Mouse (Mus musculus): ENCODE data around the gene Gpr137c. TPM values are rescaled to one million over a fixed set of nuclear protein-coding genes. Genes with fewer than 3 reads are reported as not detected.

The Gpr137c gene
- 1 to 10 TPM; 1.6 to 2.3 TPM for total RNA-seq (2021)
- long read RNA-seq, experiment 1, result 0 reads
- long read RNA-seq, experiment 2, partial matches to known transcripts, result 0 of 1 reads
- long read RNA-seq, experiment 2, other reads (novel, unspliced or antisense), result 0 of 1 reads

- DNase-seq, result peak; percentile 93
Measured at GRCm38 (mm10) chr14:45219281-45220089, at the start of gene Gpr137c. Gene Gpr137c, plus strand, starts transcription at chr14:45219717.

GRCm38 (mm10) chr14:45172260-45172659 lies 47.3 kb upstream of the Gpr137c start:
- no peak for DNase-seq

DNA sequence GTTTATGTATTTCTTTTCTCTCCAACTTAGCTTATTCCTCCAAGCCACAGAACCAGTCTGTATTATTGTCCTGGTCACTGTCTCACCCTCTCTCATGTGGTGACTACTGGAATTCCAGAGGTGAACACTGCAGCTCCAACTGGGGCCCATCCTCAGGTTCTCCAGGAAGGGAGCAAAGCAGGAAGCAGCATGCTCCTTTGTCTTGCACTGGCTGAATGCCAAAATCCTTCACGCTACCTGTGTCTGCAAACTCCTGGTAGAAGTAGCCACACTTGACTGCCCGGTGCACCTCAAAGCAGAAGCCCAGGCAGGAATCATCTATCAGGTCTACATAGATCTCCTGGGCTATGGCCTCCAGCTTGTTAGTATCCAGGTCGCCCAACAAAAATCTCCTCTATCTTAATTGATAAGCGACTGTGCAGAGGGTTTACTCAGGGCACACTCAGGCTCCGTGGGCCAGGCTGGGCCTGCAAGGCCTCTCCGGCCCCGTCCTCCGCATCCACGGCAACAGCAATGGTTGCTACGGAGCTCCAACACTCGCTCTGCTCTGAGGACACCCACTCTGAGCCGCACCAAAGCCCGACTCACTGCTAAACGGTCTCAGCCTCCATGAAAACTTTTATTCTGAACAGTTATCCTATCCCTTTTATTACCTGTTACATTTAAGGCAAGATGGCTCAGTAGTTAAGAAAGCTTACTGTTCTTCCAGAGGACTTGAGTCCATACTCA lies 44.3 kb upstream of the Gpr137c start:
- no peak for DNase-seq

- no peak for DNase-seq
Measured at GRCm38 (mm10) chr14:45179186-45179585, 40.3 kb upstream of the Gpr137c start.

GRCm38 (mm10) chr14:45179606-45180005 lies 39.9 kb upstream of the Gpr137c start:
- DNase-seq, result no peak

DNA sequence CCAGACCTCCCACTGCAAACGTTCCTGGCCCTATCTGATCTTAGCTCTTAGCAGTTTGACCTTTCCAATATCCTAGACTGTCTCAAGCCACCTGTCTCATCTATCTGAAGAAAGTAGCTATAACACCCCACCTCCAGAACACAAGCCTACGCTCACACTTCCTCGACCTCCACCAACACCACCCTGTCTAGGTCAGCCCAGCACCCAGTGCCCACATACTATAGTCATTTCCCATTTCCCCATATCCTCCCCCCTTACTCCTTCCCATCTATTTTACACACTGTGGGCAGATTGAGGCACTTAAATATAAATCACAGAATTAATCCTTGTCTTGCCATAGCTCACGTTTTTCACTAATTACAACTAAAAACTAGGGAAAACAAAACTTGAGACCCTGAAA lies 37.9 kb upstream of the Gpr137c start:
- DNase-seq, result no peak

- no peak for DNase-seq
Measured at GRCm38 (mm10) chr14:45190999-45191398, 28.5 kb upstream of the Gpr137c start.

GRCm38 (mm10) chr14:45200607-45201006 lies 18.9 kb upstream of the Gpr137c start:
- no peak for DNase-seq

- no peak for DNase-seq
Measured at GRCm38 (mm10) chr14:45210683-45211082, 8.8 kb upstream of the Gpr137c start.

- DNase-seq, result no peak
Measured at GRCm38 (mm10) chr14:45211431-45211830, 8.1 kb upstream of the Gpr137c start.

DNA sequence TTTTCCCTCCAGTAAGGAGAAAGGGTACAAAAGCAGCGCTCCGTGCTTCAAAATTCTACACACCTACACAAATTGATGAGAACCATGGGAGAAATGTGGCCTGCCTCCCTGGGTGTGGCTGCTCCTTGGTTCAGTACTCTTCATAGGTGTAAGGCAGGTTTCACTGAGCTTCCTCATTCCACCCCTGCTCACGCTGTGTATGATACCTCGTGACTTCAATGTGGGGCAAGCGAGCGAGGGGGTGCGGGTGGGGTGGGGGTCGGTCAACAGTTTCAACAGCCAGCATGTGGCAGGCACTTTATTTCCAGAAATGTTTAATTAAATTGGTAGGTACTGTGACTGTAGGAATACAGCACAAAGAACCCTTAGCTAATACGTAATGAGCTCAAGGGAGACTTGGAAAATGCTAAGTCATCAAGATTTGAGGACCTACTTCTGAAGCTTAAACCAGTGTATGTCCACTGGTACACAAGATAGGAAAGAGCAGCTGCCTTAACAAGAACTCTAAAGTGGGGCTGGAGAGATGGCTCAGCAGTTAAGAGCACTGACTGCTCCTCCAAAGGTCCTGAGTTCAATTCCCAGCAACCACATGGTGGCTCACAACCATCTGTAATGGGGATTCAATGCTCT lies 2.7 kb upstream of the Gpr137c start:
- no peak for DNase-seq

GRCm38 (mm10) chr14:45217693-45218092 lies 1.8 kb upstream of the Gpr137c start:
- DNase-seq, result no peak

GRCm38 (mm10) chr14:45220090-45220956 lies 806 bp downstream of the Gpr137c start, which contains the start of gene Txndc16:
Gene Txndc16, minus strand, starts transcription at chr14:45220328.
- DNase-seq, result peak; percentile 82

DNA sequence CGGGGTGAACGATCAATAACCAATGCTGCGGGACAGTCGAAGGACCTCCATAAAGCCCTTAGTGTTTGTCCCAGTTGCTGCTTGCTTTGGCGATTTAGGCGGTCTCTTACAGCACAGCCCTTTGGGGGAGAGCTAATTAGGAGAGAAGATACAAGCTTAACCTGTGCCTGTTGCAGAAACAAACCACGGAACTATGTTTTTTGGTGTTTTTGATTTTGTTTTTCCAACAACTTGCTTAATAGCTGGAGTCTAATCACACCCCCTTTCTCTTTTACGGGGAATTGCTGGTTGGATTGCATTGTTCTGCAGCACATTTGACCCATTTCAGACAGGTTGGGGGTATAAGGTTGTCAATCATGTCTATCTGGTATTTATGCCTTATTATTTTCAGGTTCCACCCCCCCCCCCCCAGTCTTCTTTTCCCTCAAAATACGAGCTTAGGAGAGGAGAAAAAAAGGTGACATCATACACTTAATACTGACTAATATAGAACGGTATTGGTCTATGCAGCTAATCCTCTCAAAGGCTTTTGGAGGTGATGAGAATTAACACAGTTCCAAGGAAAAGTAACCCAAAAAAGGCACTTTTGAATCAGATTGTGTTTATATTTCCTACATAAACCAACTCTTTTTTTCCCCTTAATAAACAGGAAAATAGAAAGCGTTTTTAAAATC lies 1.6 kb downstream of the Gpr137c start:
- DNase-seq, result no peak

DNA sequence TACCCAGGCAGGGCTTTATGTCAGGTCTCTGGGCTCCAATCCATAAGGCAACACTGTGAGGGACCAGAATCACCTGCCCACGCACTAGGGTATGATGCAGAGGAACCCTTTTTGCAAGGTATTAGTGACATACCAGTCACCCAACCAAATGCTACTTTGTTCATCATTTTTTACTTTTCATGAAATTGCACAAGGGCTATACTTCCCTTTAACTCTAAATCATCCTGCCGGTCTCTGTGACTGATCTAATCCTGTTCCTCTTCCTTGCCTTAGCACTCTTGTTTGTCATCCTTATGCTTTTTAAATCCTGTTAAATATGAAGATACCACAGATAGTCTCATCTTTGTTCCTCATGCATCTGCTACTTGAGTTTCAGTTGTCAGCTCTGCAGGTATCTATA lies 19.5 kb downstream of the Gpr137c start:
- no peak for DNase-seq

GRCm38 (mm10) chr14:45241613-45242012 lies 22.1 kb downstream of the Gpr137c start:
- no peak for DNase-seq

- DNase-seq, result no peak
Measured at GRCm38 (mm10) chr14:45251548-45252076, 32.1 kb downstream of the Gpr137c start.

DNA sequence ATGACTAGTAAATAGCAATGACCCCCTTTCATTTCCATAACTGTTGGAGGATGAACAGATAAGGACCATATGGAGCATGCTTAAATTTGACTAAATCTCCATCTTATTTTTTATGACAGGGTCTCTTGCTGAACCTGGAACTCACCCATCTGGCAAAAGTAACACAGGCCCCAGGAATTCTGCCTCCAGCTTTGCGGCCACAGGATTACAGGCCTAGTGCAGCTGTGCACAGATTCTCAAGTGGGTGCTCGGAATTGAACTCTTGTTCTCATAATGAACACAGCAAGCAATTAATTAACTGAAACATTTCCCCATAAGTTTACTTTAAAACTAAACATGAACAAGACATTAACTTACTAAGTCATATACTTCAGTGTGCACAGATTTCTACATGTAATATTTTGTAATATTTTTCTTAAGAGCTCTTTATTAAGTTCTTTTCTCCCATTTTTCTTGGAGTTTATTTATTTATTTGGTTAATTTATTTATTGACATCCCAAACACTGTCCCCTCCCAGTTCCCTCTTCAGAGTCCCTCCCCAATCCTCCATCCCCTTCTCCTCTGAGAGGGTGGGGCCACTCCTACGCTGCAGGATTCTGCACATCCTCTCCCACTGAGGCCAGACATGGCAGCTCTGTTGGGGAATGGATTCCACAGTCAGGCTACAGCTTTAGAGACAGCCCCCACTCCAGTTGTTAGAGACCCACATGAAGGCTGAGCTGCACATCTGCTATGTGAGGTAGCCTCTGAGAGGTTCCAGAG lies 44.5 kb downstream of the Gpr137c start:
- no peak for DNase-seq

DNA sequence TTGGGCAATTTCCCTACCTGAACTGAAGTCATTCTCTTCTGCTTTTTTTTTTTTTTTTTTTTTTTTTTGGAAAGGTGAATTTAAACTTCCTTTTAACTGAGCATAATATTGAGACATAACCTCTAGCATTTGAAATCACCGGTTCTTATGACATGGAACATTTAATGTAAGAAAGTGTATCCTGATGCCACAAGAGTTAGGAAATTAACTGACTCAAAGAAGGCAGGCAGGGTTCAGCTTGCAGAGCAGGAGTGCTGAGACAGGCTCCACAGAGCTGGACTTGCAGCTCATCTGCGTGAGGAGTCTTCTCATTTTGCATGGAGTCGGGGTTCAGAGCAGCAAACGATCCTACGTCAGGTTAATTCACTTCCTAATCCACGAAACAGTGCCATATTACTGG lies 56.3 kb downstream of the Gpr137c start:
- no peak for DNase-seq

DNA sequence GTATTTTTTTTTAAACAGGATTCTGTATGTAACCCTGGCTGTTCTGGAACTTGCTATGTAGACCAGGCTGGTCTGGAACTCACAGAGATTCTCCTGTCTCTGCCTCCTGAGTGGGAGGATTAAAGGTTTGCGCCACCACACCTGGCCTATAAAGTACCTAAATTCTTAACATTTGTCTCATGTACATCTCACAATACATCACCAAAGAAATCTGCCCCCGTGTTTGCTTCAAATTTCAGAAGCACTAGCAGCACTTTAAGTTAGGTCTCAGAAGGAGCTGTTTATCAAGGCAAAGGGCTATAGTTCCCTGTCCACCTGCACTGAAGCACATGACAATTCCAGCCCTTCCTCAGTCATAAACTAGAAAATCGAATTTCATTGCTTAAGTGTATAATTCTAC lies 62.5 kb downstream of the Gpr137c start:
- no peak for DNase-seq

All from gastrocnemius, postnatal 10 days (tissue).